In the genomic region with DNA sequence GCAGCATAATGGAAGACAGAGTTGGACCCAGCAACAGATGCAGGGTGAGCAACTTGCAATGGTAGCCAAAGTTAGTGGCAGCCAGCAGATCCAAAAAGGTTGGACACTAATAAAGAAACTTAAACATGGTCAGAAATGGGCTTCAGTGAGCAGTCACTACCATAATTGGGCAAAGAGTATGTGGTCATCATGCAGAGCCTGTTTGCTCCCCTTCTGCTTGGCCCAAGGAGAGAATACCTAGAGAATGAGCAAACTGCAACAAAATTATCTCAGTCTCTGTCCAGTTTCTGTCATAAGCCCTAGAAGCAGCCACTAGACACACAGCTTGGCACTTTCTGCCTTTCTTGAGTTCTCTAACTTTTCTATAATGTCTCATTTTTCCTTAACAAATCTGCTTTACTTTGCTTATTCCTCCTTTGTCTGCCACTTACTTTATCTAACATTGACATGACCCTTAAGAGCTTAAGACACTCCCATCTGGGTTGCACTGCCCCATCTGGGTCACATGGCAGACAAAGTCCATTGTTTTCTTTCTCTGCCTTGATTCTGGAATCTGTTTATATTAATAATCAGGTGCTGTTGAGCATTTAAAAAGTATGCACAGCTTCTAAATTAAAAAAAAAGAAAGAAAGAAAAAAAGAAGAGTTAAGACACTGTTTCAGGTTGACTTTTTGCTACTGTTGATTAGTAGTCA, we compare ENCODE assay signal across 20 mouse cellular contexts. TPM values are rescaled to one million over a fixed set of nuclear protein-coding genes. Genes with fewer than 3 reads are reported as not detected.
A peak's percentile ranks its signal among the peaks of the same experiment; 100 is the strongest.
DNase-seq lines count a peak whose midpoint lies in the region; ATAC-seq and TF ChIP-seq lines count a peak whose summit lies in the region.
"Had no signal": no experiment of that assay in that cellular context is flagged by ENCODE, and none has a peak within 500 bp of the region (broad histone marks: within the 10 kb centered on the region; RNA-seq: fewer than 3 reads in every experiment).

No protein-coding gene starts in this region.

- no peaks in the 10 kb centered on the region for H3K27me3 ChIP-seq in heart, adult 2 months (ENCODE audit: control insufficient read depth, insufficient read depth, low read length)
- no peaks in the 10 kb centered on the region for H3K27me3 ChIP-seq in kidney, embryonic 16.5 days (ENCODE audit: insufficient read depth, low read length)
- no peaks in the 10 kb centered on the region for H3K27me3 ChIP-seq in stomach, embryonic 14.5 days (ENCODE audit: control insufficient read depth, insufficient read depth, low read length)
- no peaks in the 10 kb centered on the region for H3K27me3 ChIP-seq in thymus, adult 2 months (ENCODE audit: control insufficient read depth, insufficient read depth, low read length)
- H3K27me3 ChIP-seq: embryonic facial prominence, embryonic 12.5 days; lung, embryonic 15.5 days had no signal

- TF ChIP-seq EP300 in heart, adult 2 months (IDR thresholded peaks at IDR 0.05; ENCODE audit: insufficient read depth, low read depth, low read length) = no peak

- no peak overlapping the region for H3K4me2 ChIP-seq in kidney, embryonic 16.5 days (replicated peaks; ENCODE audit: low read depth, low read length)
- H3K4me2 ChIP-seq in stomach, embryonic 14.5 days (replicated peaks; ENCODE audit: low read depth, low read length) = no peak overlapping the region
- H3K4me2 ChIP-seq: embryonic facial prominence, embryonic 12.5 days; lung, embryonic 15.5 days had no signal

- no peak for ATAC-seq in kidney, embryonic 16.5 days (ENCODE audit: low FRiP score, low TSS enrichment)
- no peak for ATAC-seq in stomach, embryonic 14.5 days (ENCODE audit: insufficient number of reproducible peaks, insufficient read depth, low FRiP score, low read depth)
- ATAC-seq: forebrain, postnatal 0 days; midbrain, embryonic 16.5 days had no signal

- intact Hi-C loops in heart, adult 2 months (cut with DNase I) = loop anchor here (2.0 kb wide), 1 partner anchor 305 kb away; no protein-coding TSS in a partner anchor

- no peak overlapping the region for H3K9ac ChIP-seq in heart, adult 2 months (ENCODE audit: low read depth, low read length)
- H3K9ac ChIP-seq in kidney, embryonic 16.5 days (replicated peaks; ENCODE audit: low read length) = no peak overlapping the region
- no peak overlapping the region for H3K9ac ChIP-seq in stomach, embryonic 14.5 days (replicated peaks; ENCODE audit: low read depth, low read length)
- H3K9ac ChIP-seq: embryonic facial prominence, embryonic 12.5 days; forebrain, postnatal 0 days; lung, embryonic 15.5 days had no signal

- DNase-seq in heart, adult 2 months = no peak
- DNase-seq in heart, adult 9 months (ENCODE audit: low spot score in 2 of 2) = no peak
- peak; percentile 58 for DNase-seq in kidney, adult 9 months
- peak; percentile 32 for DNase-seq in NIH3T3 (ENCODE audit: low read depth)
- DNase-seq in thymus, adult 2 months = no peak
- DNase-seq in right cerebral cortex, adult 2 months (ENCODE audit: low spot score in 2 of 2) = no peak
- DNase-seq: cerebellum, adult 8-10 months; forebrain, postnatal 0 days; kidney, postnatal 4 days; layer of hippocampus, postnatal 36 days; liver; thymus, postnatal 36 days had no signal

- H3K4me1 ChIP-seq in heart, adult 2 months (ENCODE audit: control insufficient read depth, insufficient read depth, low read length) = peaks cover 4% of the 10 kb centered on the region
- no peaks in the 10 kb centered on the region for H3K4me1 ChIP-seq in kidney, embryonic 16.5 days (ENCODE audit: insufficient read depth, low read length)
- H3K4me1 ChIP-seq in stomach, embryonic 14.5 days (ENCODE audit: control insufficient read depth, insufficient read depth, low read length) = peaks cover 3% of the 10 kb centered on the region; the same call in 1 of the 2 replicates
- no peaks in the 10 kb centered on the region for H3K4me1 ChIP-seq in thymus, adult 2 months (replicated peaks; ENCODE audit: control insufficient read depth, insufficient read depth, low read length)
- H3K4me1 ChIP-seq: embryonic facial prominence, embryonic 12.5 days; heart, embryonic 10.5 days; hindbrain, embryonic 10.5 days; lung, embryonic 15.5 days had no signal

- no peaks in the 10 kb centered on the region; the same call in 1 of the 2 replicates for H3K36me3 ChIP-seq in heart, adult 2 months (ENCODE audit: control insufficient read depth, insufficient read depth, low read length)
- H3K36me3 ChIP-seq in kidney, embryonic 16.5 days (ENCODE audit: insufficient read depth, low read length) = no peaks in the 10 kb centered on the region
- H3K36me3 ChIP-seq in stomach, embryonic 14.5 days (ENCODE audit: control insufficient read depth, insufficient read depth, low read length) = no peaks in the 10 kb centered on the region
- H3K36me3 ChIP-seq in thymus, adult 2 months (ENCODE audit: control insufficient read depth, insufficient read depth, low read length) = no peaks in the 10 kb centered on the region
- H3K36me3 ChIP-seq: embryonic facial prominence, embryonic 12.5 days; heart, embryonic 10.5 days; lung, embryonic 15.5 days had no signal

- no peaks in the 10 kb centered on the region for H3K79me2 ChIP-seq in heart, adult 2 months (replicated peaks; ENCODE audit: control insufficient read depth, insufficient read depth, low read length)

- H3K9me3 ChIP-seq in kidney, embryonic 16.5 days (ENCODE audit: low read length) = no peaks in the 10 kb centered on the region
- H3K9me3 ChIP-seq in stomach, embryonic 14.5 days (ENCODE audit: control insufficient read depth, low read depth, low read length) = no peaks in the 10 kb centered on the region
- H3K9me3 ChIP-seq: embryonic facial prominence, embryonic 12.5 days; heart, embryonic 10.5 days; hindbrain, embryonic 10.5 days; lung, embryonic 15.5 days had no signal

- H3K27ac ChIP-seq in heart, adult 2 months = peak overlapping the region; percentile 20; the same call in 1 of the 2 replicates
- no peak overlapping the region for H3K27ac ChIP-seq in kidney, embryonic 16.5 days (ENCODE audit: low read length)
- 0 out of 2 replicates have a peak overlapping the region, but pooled peaks have one; percentile 22 for H3K27ac ChIP-seq in stomach, embryonic 14.5 days (ENCODE audit: low read length)
- H3K27ac ChIP-seq in thymus, adult 2 months (ENCODE audit: control insufficient read depth, insufficient read depth, low read length) = no peak overlapping the region
- H3K27ac ChIP-seq: embryonic facial prominence, embryonic 12.5 days; heart, embryonic 10.5 days; hindbrain, embryonic 10.5 days had no signal

- TF ChIP-seq CTCF in heart, adult 2 months (IDR thresholded peaks at IDR 0.05) = no peak
- TF ChIP-seq CTCF in thymus, adult 2 months (IDR thresholded peaks at IDR 0.05; ENCODE audit: borderline replicate concordance, control insufficient read depth, extremely low read depth, insufficient read depth, low read length, poor library complexity) = no peak

- no peak overlapping the region for H3K4me3 ChIP-seq in heart, adult 2 months
- no peak overlapping the region for H3K4me3 ChIP-seq in kidney, embryonic 16.5 days (ENCODE audit: low read length)
- H3K4me3 ChIP-seq in stomach, embryonic 14.5 days (ENCODE audit: low read depth, low read length) = no peak overlapping the region
- no peak overlapping the region for H3K4me3 ChIP-seq in thymus, adult 2 months (ENCODE audit: control insufficient read depth, insufficient read depth, low read length)
- H3K4me3 ChIP-seq: embryonic facial prominence, embryonic 12.5 days; heart, embryonic 10.5 days; hindbrain, embryonic 10.5 days; lung, embryonic 15.5 days had no signal

- TF ChIP-seq POLR2A in heart, adult 2 months (IDR thresholded peaks at IDR 0.05; ENCODE audit: insufficient read depth, low read depth, low read length) = no peak
- no peak for TF ChIP-seq POLR2A in thymus, adult 2 months (IDR thresholded peaks at IDR 0.05; ENCODE audit: control insufficient read depth, extremely low read depth, insufficient read depth, low read length, poor library complexity)

RNA-seq across cellular contexts. Expression of a gene that starts 8.8 kb away (rescaled TPM):
- 1 to 10 TPM; 1.8 to 2.4 TPM for total RNA-seq in heart, adult 2 months (2021)
- 0.57 and 1.1 TPM in 2 replicates for polyA plus RNA-seq in heart, adult 2 months (2012; rRNA removed)
- polyA plus RNA-seq in kidney, embryonic 16.5 days (2015; fragmentation: Nextera tagmentation; extraction: Ambion mirVana) = 26.2 and 28.6 TPM in 2 replicates
- polyA plus RNA-seq in stomach, embryonic 14.5 days (2014; fragmentation: Nextera tagmentation; extraction: Ambion mirVana) = 29.3 and 29.6 TPM in 2 replicates
- polyA plus RNA-seq in thymus, adult 2 months (2012; rRNA removed) = 2.5 TPM in 2 replicates

RNA-seq across cellular contexts. Expression of a gene that starts 9.1 kb away (rescaled TPM):
- 10 to 100 TPM; 19.3 to 19.4 TPM for total RNA-seq in heart, adult 2 months (2021)
- polyA plus RNA-seq in heart, adult 2 months (2012; rRNA removed) = 1.4 and 3.2 TPM in 2 replicates
- 15.1 and 15.7 TPM in 2 replicates for polyA plus RNA-seq in kidney, embryonic 16.5 days (2015; fragmentation: Nextera tagmentation; extraction: Ambion mirVana)
- polyA plus RNA-seq in stomach, embryonic 14.5 days (2014; fragmentation: Nextera tagmentation; extraction: Ambion mirVana) = 16.0 and 18.6 TPM in 2 replicates
- 2.4 and 3.0 TPM in 2 replicates for polyA plus RNA-seq in thymus, adult 2 months (2012; rRNA removed)

RNA-seq across cellular contexts. Expression of a gene that starts 36.0 kb away (rescaled TPM):
- 10 to 100 TPM; 69.0 to 74.7 TPM for total RNA-seq in heart, adult 2 months (2021)
- 27.4 and 71.7 TPM in 2 replicates for polyA plus RNA-seq in heart, adult 2 months (2012; rRNA removed)
- polyA plus RNA-seq in kidney, embryonic 16.5 days (2015; fragmentation: Nextera tagmentation; extraction: Ambion mirVana) = 54.9 and 59.1 TPM in 2 replicates
- polyA plus RNA-seq in stomach, embryonic 14.5 days (2014; fragmentation: Nextera tagmentation; extraction: Ambion mirVana) = 103 and 117 TPM in 2 replicates
- polyA plus RNA-seq in thymus, adult 2 months (2012; rRNA removed) = 0.92 and 2.0 TPM in 2 replicates
- total RNA-seq: megakaryocyte-erythroid progenitor cell, adult 5-6 weeks had no signal

RNA-seq across cellular contexts. Expression of a gene that starts 38.1 kb away (rescaled TPM):
- total RNA-seq in heart, adult 2 months (2021) = 10 to 100 TPM; 52.2 to 75.0 TPM
- polyA plus RNA-seq in heart, adult 2 months (2012; rRNA removed) = 19.4 and 38.1 TPM in 2 replicates
- polyA plus RNA-seq in kidney, embryonic 16.5 days (2015; fragmentation: Nextera tagmentation; extraction: Ambion mirVana) = 79.2 and 87.0 TPM in 2 replicates
- polyA plus RNA-seq in stomach, embryonic 14.5 days (2014; fragmentation: Nextera tagmentation; extraction: Ambion mirVana) = 79.2 and 85.3 TPM in 2 replicates
- polyA plus RNA-seq in thymus, adult 2 months (2012; rRNA removed) = 23.0 and 25.4 TPM in 2 replicates

Comparison
In these comparisons a context has a peak if more than half of its experiments do, and no peak if none do; other contexts are left out.
1. DNase-seq: peak in kidney, adult 9 months (single experiment) and NIH3T3 (single experiment); none in heart, adult 2 months (0 of 2), heart, adult 9 months (0 of 2), thymus, adult 2 months (single experiment) and right cerebral cortex, adult 2 months (0 of 2).
2. H3K27ac ChIP-seq: peak in heart, adult 2 months (single experiment) and stomach, embryonic 14.5 days (single experiment); none in kidney, embryonic 16.5 days (single experiment) and thymus, adult 2 months (single experiment).